Mouse (Mus musculus) liver, adult 2 months (tissue): ENCODE data around the gene Smad3.

Experiments used
- CTCF ChIP-seq: fragments of 200-500 bp; IDR thresholded peaks from 2 replicates; pipeline ENCODE4 v1.5.1; 2011; ENCODE audit warnings: low read depth, low read length, control low read depth
- POLR2A ChIP-seq: fragments of 200-500 bp; IDR thresholded peaks from 2 replicates; pipeline ENCODE4 v1.6.1; 2011; ENCODE audit warnings: low read length, control low read depth; ENCODE audit not compliant: insufficient read depth; ENCODE audit errors: extremely low read depth

DNA sequence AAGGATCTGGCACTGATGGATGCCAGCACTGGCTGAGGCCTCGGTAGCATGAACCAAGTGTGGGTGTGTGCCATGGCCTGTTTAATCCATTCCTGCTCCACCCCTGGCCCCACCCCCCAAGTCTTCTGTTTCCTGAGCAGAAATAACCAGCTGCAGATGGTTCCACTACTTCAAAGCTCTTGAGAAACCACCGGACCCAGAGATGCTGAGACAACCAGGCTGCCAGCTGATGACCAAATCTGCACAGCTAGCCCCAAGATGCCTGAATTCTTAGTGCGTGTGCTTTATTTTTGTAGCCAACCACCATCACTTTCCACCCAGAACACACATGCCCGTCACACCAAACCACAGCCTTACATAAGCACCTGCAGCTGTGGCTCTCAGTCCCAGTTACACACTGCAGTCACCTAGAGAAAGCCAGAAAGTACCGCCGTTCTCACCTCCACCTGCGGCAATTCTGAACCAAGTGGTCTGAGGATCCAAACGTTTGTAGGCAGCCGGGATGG, 20.3 kb downstream of the Smad3 start:
- TF ChIP-seq POLR2A (no peak), CTCF (no peak)
